Mouse (Mus musculus) ES-E14 (cell line): ENCODE measurements around the gene Itga3.

Source experiments
- CHD2 ChIP-seq: IDR thresholded peaks from 2 replicates; pipeline ENCODE4 v1.6.1; 2014; ENCODE audit warnings: mild to moderate bottlenecking, low read depth, low read length, inconsistent platforms
- HCFC1 ChIP-seq: IDR thresholded peaks from 2 replicates; pipeline ENCODE4 v1.6.1; 2012; ENCODE audit warnings: low read length, inconsistent platforms, borderline replicate concordance; ENCODE audit not compliant: insufficient read depth
- MAFK ChIP-seq: IDR thresholded peaks from 2 replicates; pipeline ENCODE4 v1.6.1; 2014; ENCODE audit warnings: mild to moderate bottlenecking, low read depth, low read length, inconsistent platforms; ENCODE audit not compliant: insufficient read depth
- ZC3H11A ChIP-seq: IDR thresholded peaks from 2 replicates; pipeline ENCODE4 v1.6.1; 2012; ENCODE audit warnings: low read depth, mild to moderate bottlenecking, inconsistent platforms, low read length, borderline replicate concordance
- ZNF384 ChIP-seq: IDR thresholded peaks from 2 replicates; pipeline ENCODE4 v1.6.1; 2012; ENCODE audit warnings: low read depth, low read length, inconsistent platforms

GRCm38 (mm10) chr11:95038818-95039655 lies 37.6 kb downstream of the Itga3 start:
- TF ChIP-seq MAFK (0 out of 2 replicates have a peak, but pooled peaks have one; percentile 4), CHD2 (no peak), ZC3H11A (no peak), HCFC1 (no peak), ZNF384 (no peak)
